Mouse (Mus musculus) bone marrow macrophage, adult 2 months (primary cell): ENCODE results near the gene Lsm7.

Source experiments
- CTCF ChIP-seq: IDR thresholded peaks from 2 replicates; pipeline ENCODE4 v1.5.1; 2012; ENCODE audit warnings: low read depth, mild to moderate bottlenecking, low read length, moderate library complexity
- POLR2A ChIP-seq: IDR thresholded peaks from 2 replicates; pipeline ENCODE4 v1.6.1; 2012; ENCODE audit warnings: mild to moderate bottlenecking, low read depth, low read length, borderline replicate concordance

DNA sequence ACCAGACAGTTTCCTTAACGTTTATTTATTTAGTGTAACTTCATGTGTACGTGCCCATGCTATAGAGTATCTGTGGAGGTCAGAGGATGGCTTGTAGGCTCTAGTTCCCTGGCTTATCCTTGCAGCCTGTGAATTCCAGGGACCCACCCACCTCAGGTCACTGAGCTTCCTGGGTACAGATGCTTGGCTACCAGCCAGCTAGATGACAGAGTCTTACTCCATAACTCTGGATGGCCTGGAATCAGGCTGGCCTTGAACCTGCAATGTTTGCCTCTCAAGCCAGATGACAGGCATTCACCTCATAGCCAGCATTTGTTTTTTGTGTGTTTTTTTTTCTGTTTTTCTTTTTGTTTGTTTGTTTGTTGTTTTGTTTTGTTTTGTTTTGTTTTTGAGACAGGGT lies 37.8 kb downstream of the Lsm7 start:
- TF ChIP-seq CTCF, result no peak
- no peak for TF ChIP-seq POLR2A
